Mouse (Mus musculus): ENCODE data around the gene Sp6. TPM values are rescaled to one million over a fixed set of nuclear protein-coding genes. Genes with fewer than 3 reads are reported as not detected.

Sp6 gene
- total and polyA plus RNA-seq, 2 experiments: 0.04 to 0.09 TPM

- WGBS: under 1% methylated on average over 48 of the region's 48 CpGs
- TF ChIP-seq POLR2A (IDR thresholded peaks at IDR 0.05; ENCODE audit: extremely low read depth, insufficient read depth, low read length) (peak; percentile 56), CTCF (IDR thresholded peaks at IDR 0.05; ENCODE audit: low read depth, low read length) (no peak)
Observed at GRCm38 (mm10) chr11:97041022-97041899, 28.1 kb downstream of the Sp6 start, which contains the start of the genes Lrrc46 and Mrpl10. Lrrc46 (minus strand) TSS chr11:97041407. Mrpl10 (plus strand) TSS chr11:97041560.

DNA sequence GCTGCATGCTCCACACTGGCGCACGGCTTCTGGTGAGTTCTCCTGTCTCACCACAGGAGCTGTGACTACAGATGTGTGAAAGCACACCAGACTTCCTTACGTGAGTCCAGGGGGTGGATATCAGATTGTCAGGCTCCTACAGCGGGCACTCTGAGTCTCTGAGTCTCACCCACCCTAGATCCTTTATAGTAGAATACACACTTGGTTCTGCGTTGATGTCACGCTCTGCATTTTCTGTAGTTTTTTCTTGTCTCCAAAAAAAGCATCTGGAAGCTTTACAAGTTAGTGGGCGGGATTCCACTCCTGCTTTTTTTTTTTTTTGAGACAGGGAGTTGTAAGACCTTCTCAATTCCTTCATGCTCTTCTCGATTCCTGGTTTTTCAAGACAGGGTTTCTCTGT is 31.7 kb downstream of the Sp6 start:
- no peak for DNase-seq (ENCODE audit: extremely low read depth, low read depth, low spot score)
- TF ChIP-seq CTCF (IDR thresholded peaks at IDR 0.05; ENCODE audit: low read depth, low read length) (no peak), POLR2A (IDR thresholded peaks at IDR 0.05; ENCODE audit: extremely low read depth, insufficient read depth, low read length) (no peak)
- peaks cover 3% of the 10 kb centered on the region; the same call in 1 of the 2 replicates for H3K79me2 ChIP-seq (ENCODE audit: control insufficient read depth, insufficient read depth, low read length)
- no peaks in the 10 kb centered on the region for H3K27me3 ChIP-seq (ENCODE audit: control insufficient read depth, insufficient read depth, low read length)
- H3K4me3 ChIP-seq (ENCODE audit: insufficient read depth, low read depth, low read length): no peak overlapping the region
- 95% methylated on average over 8 of the region's 8 CpGs for WGBS
- no peak overlapping the region for H3K27ac ChIP-seq (replicated peaks; ENCODE audit: insufficient read depth, low read depth, low read length)
- H3K36me3 ChIP-seq (ENCODE audit: control insufficient read depth, insufficient read depth, low read length): no peaks in the 10 kb centered on the region
- peaks cover 6% of the 10 kb centered on the region for H3K4me1 ChIP-seq (ENCODE audit: control insufficient read depth, insufficient read depth, low read length)
- H3K9ac ChIP-seq (ENCODE audit: low read depth, low read length): no peak overlapping the region

More at GRCm38 (mm10) chr11:97041022-97041899, 28.1 kb downstream of the Sp6 start, which contains the start of the genes Lrrc46 and Mrpl10:
- Histone ChIP-seq H3K4me1 (ENCODE audit: control insufficient read depth, insufficient read depth, low read length) (peaks cover 6% of the 10 kb centered on the region), H3K36me3 (ENCODE audit: control insufficient read depth, insufficient read depth, low read length) (no peaks in the 10 kb centered on the region), H3K27me3 (ENCODE audit: control insufficient read depth, insufficient read depth, low read length) (no peaks in the 10 kb centered on the region), H3K79me2 (ENCODE audit: control insufficient read depth, insufficient read depth, low read length) (peaks cover 3% of the 10 kb centered on the region; the same call in 1 of the 2 replicates), H3K9ac (ENCODE audit: low read depth, low read length) (peak within 1 kb of the TSS; percentile 90), H3K27ac (replicated peaks; ENCODE audit: insufficient read depth, low read depth, low read length) (peak within 1 kb of the TSS; percentile 60), H3K4me3 (ENCODE audit: insufficient read depth, low read depth, low read length) (peak within 1 kb of the TSS; percentile 85)
- peak; percentile 75 for DNase-seq (ENCODE audit: extremely low read depth, low read depth, low spot score)

GRCm38 (mm10) chr11:97045861-97046260 is 32.7 kb downstream of the Sp6 start:
- H3K9ac ChIP-seq (ENCODE audit: low read depth, low read length): no peak overlapping the region
- no peak for TF ChIP-seq POLR2A (IDR thresholded peaks at IDR 0.05; ENCODE audit: extremely low read depth, insufficient read depth, low read length)
- 0 out of 2 replicates have a peak, but pooled peaks have one; percentile 14 for TF ChIP-seq CTCF (IDR thresholded peaks at IDR 0.05; ENCODE audit: low read depth, low read length)
- 91% methylated on average over 7 of the region's 7 CpGs for WGBS
- DNase-seq (ENCODE audit: extremely low read depth, low read depth, low spot score): no peak
- H3K27me3 ChIP-seq (ENCODE audit: control insufficient read depth, insufficient read depth, low read length): no peaks in the 10 kb centered on the region
- no peak overlapping the region for H3K4me3 ChIP-seq (ENCODE audit: insufficient read depth, low read depth, low read length)
- H3K4me1 ChIP-seq (ENCODE audit: control insufficient read depth, insufficient read depth, low read length): peaks cover 7% of the 10 kb centered on the region
- H3K27ac ChIP-seq (replicated peaks; ENCODE audit: insufficient read depth, low read depth, low read length): no peak overlapping the region
- H3K79me2 ChIP-seq (ENCODE audit: control insufficient read depth, insufficient read depth, low read length): peaks cover 3% of the 10 kb centered on the region; the same call in 1 of the 2 replicates
- no peaks in the 10 kb centered on the region for H3K36me3 ChIP-seq (ENCODE audit: control insufficient read depth, insufficient read depth, low read length)

GRCm38 (mm10) chr11:97048090-97048650 is 35.0 kb downstream of the Sp6 start:
- Histone ChIP-seq H3K9ac (ENCODE audit: low read depth, low read length) (no peak overlapping the region), H3K36me3 (ENCODE audit: control insufficient read depth, insufficient read depth, low read length) (no peaks in the 10 kb centered on the region), H3K4me3 (ENCODE audit: insufficient read depth, low read depth, low read length) (no peak overlapping the region), H3K79me2 (ENCODE audit: control insufficient read depth, insufficient read depth, low read length) (no peaks in the 10 kb centered on the region), H3K27ac (replicated peaks; ENCODE audit: insufficient read depth, low read depth, low read length) (no peak overlapping the region), H3K4me1 (ENCODE audit: control insufficient read depth, insufficient read depth, low read length) (peaks cover 8% of the 10 kb centered on the region), H3K27me3 (ENCODE audit: control insufficient read depth, insufficient read depth, low read length) (no peaks in the 10 kb centered on the region)
- TF ChIP-seq CTCF (IDR thresholded peaks at IDR 0.05; ENCODE audit: low read depth, low read length): no peak
- TF ChIP-seq POLR2A (IDR thresholded peaks at IDR 0.05; ENCODE audit: extremely low read depth, insufficient read depth, low read length): no peak
- DNase-seq (ENCODE audit: extremely low read depth, low read depth, low spot score): no peak
- WGBS: 72% methylated on average over 8 of the region's 8 CpGs

DNA sequence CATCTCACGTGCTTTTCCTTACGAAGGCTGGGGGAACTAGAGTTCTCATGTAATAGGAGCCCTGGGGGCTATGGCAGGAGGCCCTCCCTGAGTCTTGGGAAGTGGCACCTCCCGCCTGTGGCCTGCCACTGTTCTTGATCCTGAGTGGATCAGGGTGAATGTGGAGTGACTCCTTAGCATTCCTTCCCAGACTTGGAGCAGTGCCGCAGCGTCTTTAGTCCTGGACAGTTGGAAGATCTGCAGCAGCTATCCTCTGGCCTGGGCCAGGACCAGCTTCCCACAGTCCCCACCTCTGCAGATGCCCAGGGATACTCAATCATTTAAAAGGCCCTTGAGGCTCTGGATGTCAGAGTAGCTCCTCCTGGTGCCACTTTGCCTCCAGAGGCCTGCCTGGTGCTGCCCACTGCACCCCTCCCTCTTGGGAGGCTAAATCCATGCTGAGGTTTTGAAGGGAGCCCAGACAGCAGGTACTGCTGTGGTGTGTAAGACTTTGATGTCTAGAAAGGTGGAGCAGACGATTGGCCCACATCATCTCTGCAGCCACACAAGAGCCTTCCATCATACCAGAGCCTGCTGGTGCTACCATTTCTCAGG is 36.4 kb downstream of the Sp6 start:
- WGBS: 85% methylated on average over 6 of the region's 6 CpGs
- TF ChIP-seq POLR2A (IDR thresholded peaks at IDR 0.05; ENCODE audit: extremely low read depth, insufficient read depth, low read length) (no peak), CTCF (IDR thresholded peaks at IDR 0.05; ENCODE audit: low read depth, low read length) (no peak)
- H3K36me3 ChIP-seq (ENCODE audit: control insufficient read depth, insufficient read depth, low read length): no peaks in the 10 kb centered on the region
- no peak for DNase-seq (ENCODE audit: extremely low read depth, low read depth, low spot score)
- H3K27me3 ChIP-seq (ENCODE audit: control insufficient read depth, insufficient read depth, low read length): no peaks in the 10 kb centered on the region
- H3K27ac ChIP-seq (replicated peaks; ENCODE audit: insufficient read depth, low read depth, low read length): no peak overlapping the region
- no peak overlapping the region for H3K4me3 ChIP-seq (ENCODE audit: insufficient read depth, low read depth, low read length)
- H3K79me2 ChIP-seq (ENCODE audit: control insufficient read depth, insufficient read depth, low read length): no peaks in the 10 kb centered on the region
- H3K4me1 ChIP-seq (ENCODE audit: control insufficient read depth, insufficient read depth, low read length): peaks cover 8% of the 10 kb centered on the region
- no peak overlapping the region for H3K9ac ChIP-seq (ENCODE audit: low read depth, low read length)
